Mouse (Mus musculus) hindbrain, embryonic 15.5 days (tissue): ENCODE measurements around the gene Scn4a. TPM values are rescaled to one million over a fixed set of nuclear protein-coding genes. Genes with fewer than 3 reads are reported as not detected.

Experiments
- ATAC-seq: fragments of 200-750 bp; cut with Nextera tagmentation; 2 replicates; pipeline ENCODE4 v1.8.0; 2017; ENCODE audit warnings: low read depth, moderate number of reproducible peaks, moderate TSS enrichment; ENCODE audit not compliant: low FRiP score
- H3K27ac ChIP-seq: fragments of 300-500 bp; sonication (generic); replicated peaks from 2 replicates; pipeline ENCODE4 v1.5.1; 2015; ENCODE audit warnings: mild to moderate bottlenecking, inconsistent platforms
- H3K27me3 ChIP-seq: fragments of 300-500 bp; sonication (generic); 2 replicates; pipeline ENCODE4 v1.6.1; 2015; ENCODE audit warnings: control low read depth, inconsistent platforms
- H3K36me3 ChIP-seq: fragments of 300-500 bp; sonication (generic); 2 replicates; pipeline ENCODE4 v1.6.1; 2015; ENCODE audit warnings: control low read depth, inconsistent platforms
- H3K4me1 ChIP-seq: fragments of 300-500 bp; sonication (generic); replicated peaks from 2 replicates; pipeline ENCODE4 v1.6.1; 2015; ENCODE audit warnings: control low read depth, inconsistent platforms
- H3K4me2 ChIP-seq: fragments of 300-500 bp; sonication (generic); 2 replicates; pipeline ENCODE4 v1.6.1; 2015; ENCODE audit warnings: moderate library complexity, mild to moderate bottlenecking, inconsistent platforms
- H3K4me3 ChIP-seq: fragments of 300-500 bp; sonication (generic); 2 replicates; pipeline ENCODE4 v1.5.1; 2015; ENCODE audit warnings: mild to moderate bottlenecking, inconsistent platforms
- H3K9ac ChIP-seq: fragments of 300-500 bp; sonication (generic); 2 replicates; pipeline ENCODE4 v1.6.1; 2015; ENCODE audit warnings: inconsistent platforms
- H3K9me3 ChIP-seq: fragments of 300-500 bp; sonication (generic); 2 replicates; pipeline ENCODE4 v1.6.1; 2016; ENCODE audit warnings: control low read depth, inconsistent platforms
- WGBS: fragments of 180-500 bp; shearing (Covaris S2); methylation state at CpG from one replicate; pipeline ENCODE4 v1.1.7; 2015; 5-methylcytosine and 5-hydroxymethylcytosine counted together
- polyA plus RNA-seq: library from polyadenylated mRNA; unstranded; fragments of >200 nt; fragmentation: Nextera tagmentation; extraction: Ambion mirVana; gene quantifications from 2 replicates; pipeline ENCODE4 v1.2.1, GENCODE M21; 2015

Gene Scn4a
- polyA plus RNA-seq, 1 experiment from 2014 or later: not detected

DNA sequence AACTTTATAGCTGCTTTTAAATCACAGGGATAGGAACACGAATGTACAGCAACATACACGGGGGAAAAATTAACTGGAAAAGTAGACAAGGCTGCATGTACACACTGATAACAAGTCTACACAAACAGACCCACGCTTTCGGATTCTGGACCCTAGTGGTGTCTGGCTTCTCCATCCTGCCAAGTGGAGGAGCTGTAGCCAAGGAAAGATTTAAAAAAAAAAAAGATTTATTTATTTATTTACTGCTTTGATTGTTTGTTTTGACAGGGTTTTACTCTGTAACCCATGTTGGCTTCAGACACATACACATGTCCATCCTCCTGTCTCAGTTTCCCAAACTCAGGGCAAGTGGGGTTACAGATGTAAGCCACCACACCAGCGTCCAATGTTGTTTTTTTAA is 45.7 kb downstream of the Scn4a start:
- Histone ChIP-seq H3K9me3 (no peaks in the 10 kb centered on the region), H3K27me3 (no peaks in the 10 kb centered on the region), H3K4me2 (no peak overlapping the region), H3K27ac (no peak overlapping the region), H3K4me1 (no peaks in the 10 kb centered on the region), H3K4me3 (no peak overlapping the region), H3K36me3 (no peaks in the 10 kb centered on the region), H3K9ac (no peak overlapping the region)
- no peak for ATAC-seq
- WGBS: 85% methylated on average over 5 of the region's 5 CpGs

DNA sequence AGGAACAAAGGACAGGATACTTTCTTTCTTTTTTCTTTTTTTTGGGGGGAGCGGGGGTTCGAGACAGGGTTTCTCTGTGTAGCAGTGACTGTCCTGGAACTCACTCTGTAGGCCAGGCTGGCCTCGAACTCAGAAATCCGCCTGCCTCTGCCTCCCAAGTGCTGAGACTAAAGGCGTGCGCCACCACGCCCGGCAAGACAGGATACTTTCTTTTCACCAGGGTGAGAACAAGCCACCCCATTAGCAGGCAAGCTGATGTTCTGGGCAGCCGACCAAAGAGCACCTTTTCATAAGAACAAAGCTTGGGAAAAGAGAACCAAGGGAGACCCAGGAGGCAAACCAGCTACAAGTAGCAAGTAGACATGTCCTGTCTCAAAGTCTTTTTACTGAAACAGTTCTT is 46.3 kb downstream of the Scn4a start:
- H3K9ac ChIP-seq: no peak overlapping the region
- 81% methylated on average over 9 of the region's 9 CpGs for WGBS
- no peak overlapping the region for H3K4me2 ChIP-seq
- no peaks in the 10 kb centered on the region for H3K9me3 ChIP-seq
- H3K27ac ChIP-seq: no peak overlapping the region
- no peaks in the 10 kb centered on the region for H3K4me1 ChIP-seq
- H3K36me3 ChIP-seq: no peaks in the 10 kb centered on the region
- ATAC-seq: no peak
- no peak overlapping the region for H3K4me3 ChIP-seq
- H3K27me3 ChIP-seq: no peaks in the 10 kb centered on the region

DNA sequence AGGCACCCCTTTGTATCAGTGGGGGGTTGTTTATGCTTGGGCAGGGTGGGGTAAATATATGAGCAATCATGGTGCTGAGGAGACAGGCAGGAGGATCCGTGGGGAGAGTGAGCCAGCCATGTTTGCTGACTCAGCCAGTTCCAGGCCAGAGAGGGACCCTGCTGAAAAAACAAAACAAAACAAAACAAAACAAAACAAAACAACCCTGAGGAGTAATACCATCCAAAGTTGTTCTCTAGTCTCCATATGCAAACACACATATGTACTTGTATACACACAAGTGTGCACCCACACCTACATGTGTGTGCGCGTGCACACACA is 47.1 kb downstream of the Scn4a start:
- Histone ChIP-seq H3K9me3 (no peaks in the 10 kb centered on the region), H3K36me3 (no peaks in the 10 kb centered on the region), H3K9ac (no peak overlapping the region), H3K27ac (no peak overlapping the region), H3K4me1 (no peaks in the 10 kb centered on the region), H3K4me2 (no peak overlapping the region), H3K4me3 (no peak overlapping the region), H3K27me3 (no peaks in the 10 kb centered on the region)
- WGBS: 79% methylated on average over 3 of the region's 3 CpGs
- ATAC-seq: no peak

DNA sequence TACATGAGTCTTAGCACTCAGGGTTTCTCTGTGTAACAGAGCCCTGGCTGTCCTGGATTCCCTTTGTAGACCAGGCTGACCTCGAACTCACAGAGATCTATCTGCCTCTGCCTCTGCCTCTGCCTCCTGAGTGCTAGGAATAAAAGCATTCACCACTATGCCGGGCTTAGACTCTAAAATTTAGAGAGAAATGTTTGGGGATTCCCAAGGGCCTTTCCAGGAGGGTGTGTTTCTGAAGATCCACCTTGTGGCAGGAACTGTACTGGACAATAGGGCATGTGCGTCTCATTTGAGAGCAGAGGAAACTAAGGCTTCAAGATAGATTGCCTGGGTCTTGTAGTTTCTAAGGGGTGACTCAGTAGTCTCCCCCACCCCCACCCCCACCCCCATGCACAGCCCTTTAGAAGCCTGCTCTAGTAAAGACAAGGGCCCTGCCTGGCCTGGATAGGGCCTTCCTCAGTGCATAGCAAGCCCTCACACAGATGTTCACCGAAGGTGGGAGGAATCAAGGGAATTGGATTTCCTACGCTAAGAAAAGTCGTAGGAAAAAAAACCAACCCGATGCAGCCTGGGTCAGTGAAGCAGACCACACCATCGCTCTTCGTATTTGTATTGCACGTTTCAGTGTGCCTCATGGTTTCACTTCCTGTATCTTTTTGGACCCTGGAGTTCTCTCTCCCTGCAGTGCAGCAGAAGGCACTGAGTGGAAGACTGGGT is 47.6 kb downstream of the Scn4a start:
- 84% methylated on average over 10 of the region's 10 CpGs for WGBS
- H3K9me3 ChIP-seq: no peaks in the 10 kb centered on the region
- no peaks in the 10 kb centered on the region for H3K27me3 ChIP-seq
- no peak overlapping the region for H3K27ac ChIP-seq
- no peaks in the 10 kb centered on the region for H3K36me3 ChIP-seq
- H3K4me1 ChIP-seq: no peaks in the 10 kb centered on the region
- no peak overlapping the region for H3K9ac ChIP-seq
- no peak overlapping the region for H3K4me3 ChIP-seq
- no peak overlapping the region for H3K4me2 ChIP-seq
- ATAC-seq: no peak

DNA sequence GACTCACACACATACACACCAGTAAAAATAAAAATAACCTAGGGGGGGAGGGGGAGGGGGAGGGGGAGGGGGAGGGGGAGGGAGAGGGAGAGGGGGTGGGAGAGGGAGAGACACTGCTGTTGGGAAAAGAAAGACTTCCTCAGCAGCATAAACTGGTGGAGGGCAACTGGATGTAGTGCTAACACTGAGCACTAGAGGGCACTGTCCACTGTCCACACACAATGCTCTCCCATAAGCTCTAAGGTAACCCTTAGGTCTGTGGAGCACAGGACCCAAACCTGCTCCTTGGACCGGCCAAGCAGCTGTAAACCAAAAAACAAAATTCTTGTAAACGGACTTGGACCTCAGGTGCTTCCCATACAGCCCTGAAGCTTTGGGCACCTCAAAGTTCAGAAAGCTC is 50.5 kb downstream of the Scn4a start:
- Histone ChIP-seq H3K4me2 (no peak overlapping the region), H3K4me3 (no peak overlapping the region), H3K36me3 (no peaks in the 10 kb centered on the region), H3K27ac (no peak overlapping the region), H3K9me3 (no peaks in the 10 kb centered on the region), H3K9ac (no peak overlapping the region), H3K4me1 (no peaks in the 10 kb centered on the region), H3K27me3 (no peaks in the 10 kb centered on the region)
- no peak for ATAC-seq
- 17% methylated on average over 2 of the region's 2 CpGs for WGBS

DNA sequence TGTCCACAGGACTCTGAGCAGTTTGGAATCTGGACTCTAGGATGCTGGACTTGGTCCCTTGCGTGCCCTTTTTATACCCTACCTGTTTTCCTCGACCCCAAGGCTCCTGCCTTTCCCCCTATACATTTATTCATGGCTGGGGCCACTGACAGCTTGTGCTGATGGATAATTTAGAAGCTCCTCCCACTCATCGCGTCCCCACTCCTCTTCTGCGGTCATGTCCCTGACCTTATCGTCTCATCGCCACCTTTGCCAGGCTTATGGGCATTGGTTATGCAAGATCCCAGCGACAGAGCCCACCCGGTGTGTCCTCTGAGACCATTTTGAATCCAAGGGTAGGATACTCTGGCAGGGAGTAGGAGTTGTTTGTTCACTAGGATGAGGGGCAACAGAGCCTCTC is 51.3 kb downstream of the Scn4a start, which contains the start of gene Gh:
Gene Gh, minus strand, starts transcription at position 101 of the 400 bp plus-strand sequence.
- WGBS: 84% methylated on average over 9 of the region's 9 CpGs
- ATAC-seq: no peak
- H3K4me3 ChIP-seq: no peak within 1 kb of the TSS

DNA sequence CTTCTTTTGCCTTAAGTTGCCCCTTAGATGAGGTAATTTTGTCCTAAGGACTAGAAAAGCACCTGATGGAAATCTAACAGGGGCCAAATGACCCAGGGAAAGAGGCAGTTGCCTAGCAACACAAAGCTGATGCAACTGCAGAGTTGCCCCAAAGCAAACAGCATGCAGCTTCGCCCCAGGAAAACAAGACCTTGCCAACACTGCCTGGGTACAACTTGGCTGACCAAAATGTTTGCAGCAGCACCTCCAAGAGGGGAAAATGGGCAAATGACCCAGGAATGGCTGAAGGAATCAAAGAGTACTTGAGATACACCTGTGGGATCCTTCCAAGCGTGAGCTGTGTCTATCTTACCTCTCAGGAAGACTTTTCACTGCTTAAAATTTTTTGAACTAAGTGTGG is 61.2 kb downstream of the Scn4a start:
- H3K9ac ChIP-seq: no peak overlapping the region
- H3K36me3 ChIP-seq: no peaks in the 10 kb centered on the region
- no peak overlapping the region for H3K27ac ChIP-seq
- no peak overlapping the region for H3K4me2 ChIP-seq
- 93% methylated on average over 2 of the region's 2 CpGs for WGBS
- no peak for ATAC-seq
- H3K9me3 ChIP-seq: no peaks in the 10 kb centered on the region
- no peak overlapping the region for H3K4me3 ChIP-seq
- no peaks in the 10 kb centered on the region for H3K4me1 ChIP-seq
- no peaks in the 10 kb centered on the region for H3K27me3 ChIP-seq

More for the DNA sequence above, 51.3 kb downstream of the Scn4a start, which contains the start of gene Gh:
- Histone ChIP-seq H3K4me1 (no peaks in the 10 kb centered on the region), H3K27ac (no peak within 1 kb of the TSS), H3K4me2 (no peak within 1 kb of the TSS), H3K36me3 (no peaks in the 10 kb centered on the region), H3K9me3 (no peaks in the 10 kb centered on the region), H3K9ac (no peak within 1 kb of the TSS), H3K27me3 (no peaks in the 10 kb centered on the region)

DNA sequence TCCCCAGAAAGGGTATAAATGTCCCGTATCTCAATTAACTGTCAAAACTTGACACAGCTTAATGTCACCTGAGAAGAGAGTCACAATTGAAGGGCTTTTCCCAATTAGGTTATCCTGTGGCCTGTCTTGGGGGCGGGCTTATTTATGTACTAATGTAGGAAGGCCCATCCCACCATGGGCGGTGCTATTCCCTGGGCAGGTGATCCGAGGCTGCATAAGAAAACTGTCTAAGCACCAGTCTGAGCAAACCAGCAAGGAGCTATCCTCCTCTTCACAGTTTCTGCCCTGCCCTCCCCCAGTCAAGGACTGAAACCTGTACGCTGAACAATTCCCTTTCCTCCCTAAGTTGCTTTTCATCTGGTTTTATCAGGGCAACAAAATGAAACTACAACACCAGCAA is 62.7 kb downstream of the Scn4a start:
- Histone ChIP-seq H3K9me3 (no peaks in the 10 kb centered on the region), H3K4me3 (no peak overlapping the region), H3K4me1 (no peaks in the 10 kb centered on the region), H3K36me3 (no peaks in the 10 kb centered on the region), H3K9ac (no peak overlapping the region), H3K4me2 (no peak overlapping the region), H3K27me3 (no peaks in the 10 kb centered on the region), H3K27ac (no peak overlapping the region)
- no peak for ATAC-seq
- 89% methylated on average over 5 of the region's 5 CpGs for WGBS

DNA sequence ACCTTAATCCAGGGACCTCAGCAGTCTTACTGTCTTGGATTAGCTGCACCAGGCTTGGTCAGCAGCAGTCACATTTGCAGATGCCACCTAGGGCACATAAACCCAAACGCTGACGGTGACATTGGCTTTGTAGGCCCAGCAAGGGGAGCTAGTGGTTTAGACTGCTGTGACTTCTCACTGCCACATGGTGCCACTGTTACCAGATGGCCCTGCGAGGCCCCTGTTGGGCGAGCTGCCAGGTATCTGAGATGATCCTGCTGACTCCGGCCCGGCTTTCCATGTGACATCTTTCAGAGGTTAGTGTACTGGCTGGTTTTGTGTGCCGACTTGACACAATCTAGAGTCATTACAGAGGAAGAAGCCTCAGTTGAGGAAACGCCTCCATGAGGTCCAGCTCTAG is 63.7 kb downstream of the Scn4a start:
- no peaks in the 10 kb centered on the region for H3K4me1 ChIP-seq
- H3K9ac ChIP-seq: no peak overlapping the region
- no peaks in the 10 kb centered on the region for H3K36me3 ChIP-seq
- no peaks in the 10 kb centered on the region for H3K9me3 ChIP-seq
- no peak for ATAC-seq
- no peak overlapping the region for H3K4me2 ChIP-seq
- no peak overlapping the region for H3K4me3 ChIP-seq
- H3K27me3 ChIP-seq: no peaks in the 10 kb centered on the region
- WGBS: 59% methylated on average over 8 of the region's 8 CpGs
- no peak overlapping the region for H3K27ac ChIP-seq

DNA sequence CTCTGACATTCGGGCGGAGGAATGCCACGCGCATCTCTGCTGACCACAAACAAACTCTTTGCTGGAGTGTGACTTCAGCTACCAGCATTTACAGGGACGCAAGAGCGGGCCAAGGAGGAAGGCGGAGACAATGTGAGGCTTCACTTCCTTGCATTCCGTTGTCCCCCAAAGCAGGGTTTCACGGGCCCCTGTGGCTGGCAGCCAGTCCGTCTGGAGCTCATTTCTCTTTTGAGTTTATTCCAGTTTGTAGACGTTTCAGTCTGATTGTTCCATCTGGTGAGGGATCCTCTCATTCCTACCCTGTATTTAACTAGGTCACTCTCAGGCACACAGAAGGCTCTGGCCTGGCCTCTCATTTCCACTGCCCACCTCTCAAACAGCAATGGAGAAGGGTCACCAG is 66.1 kb downstream of the Scn4a start:
- Histone ChIP-seq H3K4me3 (no peak overlapping the region), H3K9ac (no peak overlapping the region), H3K4me1 (no peaks in the 10 kb centered on the region), H3K4me2 (no peak overlapping the region), H3K27ac (no peak overlapping the region), H3K9me3 (no peaks in the 10 kb centered on the region), H3K36me3 (no peaks in the 10 kb centered on the region), H3K27me3 (no peaks in the 10 kb centered on the region)
- no peak for ATAC-seq
- 68% methylated on average over 11 of the region's 11 CpGs for WGBS

DNA sequence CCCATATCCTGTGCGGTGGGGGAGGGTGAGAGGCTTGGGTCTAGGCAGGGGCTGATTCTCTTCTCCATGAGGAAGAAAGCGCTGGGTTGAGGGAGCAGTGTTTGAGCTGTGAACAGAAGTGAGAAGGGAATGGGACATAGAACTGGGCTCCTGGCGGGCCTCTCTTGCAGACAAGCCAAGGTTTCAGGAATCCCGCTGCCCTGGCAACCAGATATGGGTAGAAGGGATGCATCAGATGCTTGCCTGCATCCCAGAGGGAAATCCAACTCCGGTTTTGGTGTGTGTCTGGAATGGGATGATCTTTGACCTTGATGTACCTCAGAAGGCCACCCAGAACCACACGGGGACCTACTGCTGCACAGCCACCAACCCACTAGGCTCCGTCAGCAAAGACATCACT is 66.9 kb downstream of the Scn4a start:
- H3K27ac ChIP-seq: no peak overlapping the region
- H3K4me2 ChIP-seq: no peak overlapping the region
- H3K4me3 ChIP-seq: no peak overlapping the region
- no peaks in the 10 kb centered on the region for H3K36me3 ChIP-seq
- ATAC-seq: no peak
- H3K27me3 ChIP-seq: no peaks in the 10 kb centered on the region
- H3K9ac ChIP-seq: no peak overlapping the region
- H3K4me1 ChIP-seq: no peaks in the 10 kb centered on the region
- WGBS: 91% methylated on average over 7 of the region's 7 CpGs
- H3K9me3 ChIP-seq: no peaks in the 10 kb centered on the region

DNA sequence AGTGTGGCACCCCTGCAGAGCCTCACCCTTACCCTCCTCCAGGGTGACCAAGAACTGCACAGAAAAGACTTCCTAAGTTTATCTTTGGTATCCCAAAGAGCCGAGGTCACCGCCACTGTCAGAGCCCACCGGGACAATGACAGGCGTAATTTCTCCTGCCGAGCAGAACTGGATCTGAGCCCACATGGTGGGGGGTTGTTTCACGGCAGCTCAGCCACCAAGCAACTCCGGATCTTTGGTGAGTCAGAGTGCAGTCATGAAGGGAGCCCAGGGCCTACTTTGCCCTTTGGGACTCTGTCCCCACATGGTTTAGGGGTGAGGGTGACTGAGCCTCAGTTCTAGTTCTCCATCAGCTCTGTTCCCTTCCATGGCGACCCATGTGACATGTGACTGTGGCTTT is 69.0 kb downstream of the Scn4a start:
- 68% methylated on average over 8 of the region's 8 CpGs for WGBS
- H3K4me1 ChIP-seq: no peaks in the 10 kb centered on the region
- no peak overlapping the region for H3K4me3 ChIP-seq
- no peaks in the 10 kb centered on the region for H3K27me3 ChIP-seq
- no peak for ATAC-seq
- H3K36me3 ChIP-seq: no peaks in the 10 kb centered on the region
- no peak overlapping the region for H3K27ac ChIP-seq
- H3K9me3 ChIP-seq: no peaks in the 10 kb centered on the region
- H3K9ac ChIP-seq: no peak overlapping the region
- no peak overlapping the region for H3K4me2 ChIP-seq

DNA sequence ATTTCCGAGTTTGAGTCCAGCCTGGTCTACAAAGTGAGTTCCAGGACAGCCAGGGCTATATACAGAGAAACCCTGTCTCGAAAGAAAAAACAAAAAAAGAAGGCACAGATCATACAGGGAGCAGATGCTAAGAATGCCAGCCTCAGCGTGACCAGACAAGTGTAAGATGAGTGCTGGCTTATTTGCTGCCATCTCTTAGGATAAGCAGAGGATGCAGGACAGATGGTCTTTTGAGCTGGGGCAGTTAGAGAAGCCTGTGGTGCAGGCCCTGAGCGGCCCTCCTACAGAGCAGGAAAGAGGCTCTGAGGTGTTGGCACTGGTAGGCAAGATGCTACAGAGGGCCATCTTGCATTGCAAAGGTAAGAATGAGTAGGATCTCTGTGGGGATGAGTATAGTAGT is 69.7 kb downstream of the Scn4a start:
- no peak overlapping the region for H3K27ac ChIP-seq
- no peaks in the 10 kb centered on the region for H3K4me1 ChIP-seq
- H3K9me3 ChIP-seq: no peaks in the 10 kb centered on the region
- WGBS: 93% methylated on average over 4 of the region's 4 CpGs
- no peak overlapping the region for H3K4me2 ChIP-seq
- no peaks in the 10 kb centered on the region for H3K36me3 ChIP-seq
- no peak for ATAC-seq
- H3K9ac ChIP-seq: no peak overlapping the region
- no peak overlapping the region for H3K4me3 ChIP-seq
- H3K27me3 ChIP-seq: no peaks in the 10 kb centered on the region
